Mouse (Mus musculus) ES-E14 (cell line): ENCODE measurements around the gene Cryba1. TPM values are rescaled to one million over a fixed set of nuclear protein-coding genes. Genes with fewer than 3 reads are reported as not detected.
A peak's percentile ranks its signal among the peaks of the same experiment; 100 is the strongest.

Experiments used
- DNase-seq: peaks from one replicate; pipeline ENCODE4 v3.0.0-alpha.2; 2013; ENCODE audit warnings: low read depth, low spot score
- H3K27ac ChIP-seq: 2 replicates; pipeline ENCODE4 v1.5.1; 2012; ENCODE audit warnings: low read depth, mild to moderate bottlenecking, low read length, moderate library complexity, mixed read lengths; ENCODE audit not compliant: poor library complexity, insufficient read depth, severe bottlenecking
- H3K36me3 ChIP-seq: 2 replicates; pipeline ENCODE4 v1.6.1; 2012; ENCODE audit warnings: mild to moderate bottlenecking, low read length, moderate library complexity, mixed read lengths; ENCODE audit not compliant: control insufficient read depth, poor library complexity, insufficient read depth, severe bottlenecking
- H3K4me1 ChIP-seq, 2 experiments: fragments of 150-350 bp in 1 of 2; sonication (generic) in 1 of 2; 2 replicates each; pipeline ENCODE4 v1.6.1; 2012; ENCODE audit warnings: low read length in 2 of 2, mild to moderate bottlenecking in 1 of 2, mixed read lengths in 1 of 2; ENCODE audit not compliant: control insufficient read depth in 2 of 2, insufficient read depth in 2 of 2, poor library complexity in 1 of 2
- H3K4me3 ChIP-seq, 2 experiments: fragments of 150-350 bp in 1 of 2; sonication (generic) in 1 of 2; 2 replicates each; pipeline ENCODE4 v1.5.1; 2012; ENCODE audit warnings: low read length in 2 of 2, low read depth in 1 of 2, mild to moderate bottlenecking in 1 of 2, mixed read lengths in 1 of 2; ENCODE audit not compliant: insufficient read depth in 1 of 2, poor library complexity in 1 of 2, severe bottlenecking in 1 of 2
- H3K9ac ChIP-seq: 2 replicates; pipeline ENCODE4 v1.6.1; 2012; ENCODE audit warnings: low read depth, mild to moderate bottlenecking, low read length, mixed read lengths; ENCODE audit not compliant: poor library complexity, insufficient read depth, severe bottlenecking
- H3K9me3 ChIP-seq: fragments of 150-350 bp; sonication (generic); 2 replicates; pipeline ENCODE4 v1.6.1; 2012; ENCODE audit warnings: low read depth, mild to moderate bottlenecking, low read length; ENCODE audit not compliant: control insufficient read depth, insufficient read depth
- CHD2 ChIP-seq: IDR thresholded peaks from 2 replicates; pipeline ENCODE4 v1.6.1; 2014; ENCODE audit warnings: mild to moderate bottlenecking, low read depth, low read length, inconsistent platforms
- HCFC1 ChIP-seq: IDR thresholded peaks from 2 replicates; pipeline ENCODE4 v1.6.1; 2012; ENCODE audit warnings: low read length, inconsistent platforms, borderline replicate concordance; ENCODE audit not compliant: insufficient read depth
- MAFK ChIP-seq: IDR thresholded peaks from 2 replicates; pipeline ENCODE4 v1.6.1; 2014; ENCODE audit warnings: mild to moderate bottlenecking, low read depth, low read length, inconsistent platforms; ENCODE audit not compliant: insufficient read depth
- ZC3H11A ChIP-seq: IDR thresholded peaks from 2 replicates; pipeline ENCODE4 v1.6.1; 2012; ENCODE audit warnings: low read depth, mild to moderate bottlenecking, inconsistent platforms, low read length, borderline replicate concordance
- ZNF384 ChIP-seq: IDR thresholded peaks from 2 replicates; pipeline ENCODE4 v1.6.1; 2012; ENCODE audit warnings: low read depth, low read length, inconsistent platforms
- in situ Hi-C, 2 experiments: fragments of 600-800 bp; cut with MboI; formaldehyde crosslinking; loops; one replicate each; pipeline ENCODE4 v1.15.1; 2025; ENCODE audit warnings: low sequenced_read_pairs in 2 of 2, inconsistent platforms in 1 of 2; ENCODE audit not compliant: unreplicated experiment in 2 of 2
- total RNA-seq: library from RNA; depleted of rRNA; stranded (reverse); fragments of 300-350 nt; gene quantifications from 2 replicates; pipeline ENCODE4 v1.2.3, GENCODE M21; 2012

Gene Cryba1
- total RNA-seq, 1 experiment: not detected

DNA sequence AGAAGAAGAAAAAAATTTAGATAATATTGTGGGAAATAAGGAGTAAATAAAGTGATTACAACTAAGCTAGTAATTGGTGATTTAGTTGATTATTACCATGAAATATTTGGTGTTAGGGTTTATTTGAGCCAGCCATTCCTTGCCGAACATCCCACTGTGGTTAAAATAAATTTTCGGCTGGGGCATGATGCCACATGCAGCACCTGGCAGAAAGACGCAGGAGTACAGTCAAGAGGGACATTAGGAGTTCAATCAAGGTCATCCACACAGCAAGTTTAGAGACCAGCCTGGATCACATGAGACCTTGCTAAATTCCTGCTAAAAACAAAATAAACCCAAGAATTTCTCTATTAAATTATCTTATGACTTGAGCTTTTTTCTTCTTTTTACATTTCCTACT is 16.0 kb downstream of the Cryba1 start:
- Histone ChIP-seq H3K4me3 (no peak overlapping the region), H3K4me1 (peaks cover 0 to 3% of the 10 kb centered on the region in 2 experiments; a peak in 1 of 4 replicates), H3K9ac (no peak overlapping the region), H3K36me3 (peaks cover 21% of the 10 kb centered on the region), H3K27ac (no peak overlapping the region), H3K9me3 (no peaks in the 10 kb centered on the region)
- no peak for TF ChIP-seq MAFK
- no peak for TF ChIP-seq ZNF384
- no peak for TF ChIP-seq CHD2
- TF ChIP-seq ZC3H11A: no peak
- in situ Hi-C loops: no loop called here
- DNase-seq: no peak

GRCm38 (mm10) chr11:77705920-77706319 is 19.2 kb downstream of the Cryba1 start:
- Histone ChIP-seq H3K9me3 (no peaks in the 10 kb centered on the region), H3K9ac (no peak overlapping the region), H3K36me3 (peaks cover 25% of the 10 kb centered on the region), H3K4me3 (no peak overlapping the region), H3K4me1 (peaks cover 0 to 3% of the 10 kb centered on the region in 2 experiments; a peak in 1 of 4 replicates), H3K27ac (no peak overlapping the region)
- in situ Hi-C loops: no loop called here
- DNase-seq: no peak
- TF ChIP-seq CHD2: no peak
- TF ChIP-seq HCFC1: no peak
- no peak for TF ChIP-seq ZNF384
- TF ChIP-seq MAFK: no peak
- no peak for TF ChIP-seq ZC3H11A

DNA sequence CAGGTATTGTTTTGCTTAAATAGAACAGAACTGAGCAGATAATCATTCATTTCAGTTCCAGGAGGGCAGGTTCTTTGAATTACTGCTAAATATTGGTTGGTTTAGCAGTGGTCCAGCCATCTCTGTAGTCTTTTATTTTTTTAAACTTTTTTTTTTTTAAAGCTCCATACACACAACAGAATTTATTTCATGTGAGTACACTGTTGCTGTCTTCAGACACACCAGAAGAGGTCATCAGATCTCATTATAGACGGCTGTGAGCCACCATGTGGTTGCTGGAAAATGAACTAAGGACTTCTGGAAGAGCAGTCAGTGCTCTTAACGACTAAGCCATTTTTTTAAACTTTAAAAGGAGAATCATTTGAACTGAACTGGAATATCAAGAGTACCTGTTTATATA is 27.9 kb downstream of the Cryba1 start:
- H3K36me3 ChIP-seq: peaks cover 40% of the 10 kb centered on the region
- TF ChIP-seq MAFK (no peak), ZC3H11A (no peak), CHD2 (no peak)
- in situ Hi-C loops: no loop called here

GRCm38 (mm10) chr11:77693026-77693425 is 32.1 kb downstream of the Cryba1 start:
- no peak overlapping the region for H3K9ac ChIP-seq

More for the DNA sequence above, 27.9 kb downstream of the Cryba1 start:
- no peak for DNase-seq
- Histone ChIP-seq H3K9ac (no peak overlapping the region), H3K27ac (no peak overlapping the region), H3K4me3 (no peak overlapping the region), H3K9me3 (no peaks in the 10 kb centered on the region), H3K4me1 (peaks cover 0 to 4% of the 10 kb centered on the region in 2 experiments; a peak in 1 of 4 replicates)

GRCm38 (mm10) chr11:77687541-77688131 is 37.4 kb downstream of the Cryba1 start:
- TF ChIP-seq MAFK: no peak
- TF ChIP-seq ZC3H11A: no peak
- TF ChIP-seq CHD2: no peak
- 0 out of 2 replicates have a peak, but pooled peaks have one; percentile 20 for TF ChIP-seq HCFC1
- TF ChIP-seq ZNF384: peak; percentile 87; the same call in 1 of the 2 replicates

More at GRCm38 (mm10) chr11:77693026-77693425, 32.1 kb downstream of the Cryba1 start:
- no peak for DNase-seq
- no peaks in the 10 kb centered on the region for H3K9me3 ChIP-seq
- peaks cover 41% of the 10 kb centered on the region for H3K36me3 ChIP-seq
- peaks cover 0 to 9% of the 10 kb centered on the region in 2 experiments; a peak in 2 of 4 replicates for H3K4me1 ChIP-seq
- peak overlapping the region; percentile 6 to 35; a peak in 3 of 4 replicates for H3K4me3 ChIP-seq
- no peak overlapping the region for H3K27ac ChIP-seq
- in situ Hi-C loops: no loop called here
- TF ChIP-seq HCFC1: no peak
- TF ChIP-seq MAFK: no peak

More at GRCm38 (mm10) chr11:77687541-77688131, 37.4 kb downstream of the Cryba1 start:
- peak overlapping the region; percentile 89 for H3K9ac ChIP-seq
- H3K27ac ChIP-seq: peak overlapping the region; percentile 95
- peak overlapping the region; percentile 74 to 98 for H3K4me3 ChIP-seq
- in situ Hi-C loops: no loop called here
- no peak for DNase-seq
- H3K36me3 ChIP-seq: peaks cover 16% of the 10 kb centered on the region
- no peaks in the 10 kb centered on the region for H3K9me3 ChIP-seq
- H3K4me1 ChIP-seq: peaks cover 0 to 9% of the 10 kb centered on the region in 2 experiments; a peak in 2 of 4 replicates
